Mouse (Mus musculus) left cerebral cortex, adult 2 months (tissue): ENCODE data around the gene Abcc5. TPM values are rescaled to one million over a fixed set of nuclear protein-coding genes. Genes with fewer than 3 reads are reported as not detected.

Source experiments
- DNase-seq, 2 experiments: peaks; one replicate each; pipeline ENCODE4 v3.0.0; 2021 to 2022; ENCODE audit warnings: low spot score in 2 of 2, mixed read lengths in 1 of 2; ENCODE audit errors: extremely low spot score in 1 of 2
- H3K27ac ChIP-seq: fragments of 200-600 bp; 2 replicates; pipeline ENCODE4 v1.8.1; 2022
- H3K4me3 ChIP-seq: fragments of 200-600 bp; 2 replicates; pipeline ENCODE4 v1.8.1; 2022
- CTCF ChIP-seq: fragments of 200-600 bp; IDR thresholded peaks from 2 replicates; pipeline ENCODE4 v1.8.1; 2022; ENCODE audit warnings: antibody characterized with exemption, mild to moderate bottlenecking, moderate library complexity
- intact Hi-C: fragments of 180-260 bp; cut with DNase I; formaldehyde crosslinking; loops from one replicate; pipeline ENCODE4 v1.15.1; 2025
- total RNA-seq, 2 experiments: library from RNA; stranded (reverse); gene quantifications; 2 replicates each; pipeline ENCODE4 v1.2.3; 2021

Gene Abcc5
- total RNA-seq, 2 experiments from 2014 or later: 251 to 270 TPM

GRCm38 (mm10) chr16:20418054-20418453 is 8.1 kb downstream of the Abcc5 start:
- no peak overlapping the region for H3K27ac ChIP-seq
- DNase-seq: no peak
- no peak for TF ChIP-seq CTCF
- H3K4me3 ChIP-seq: no peak overlapping the region
- intact Hi-C loops: no loop called here

GRCm38 (mm10) chr16:20416262-20416661 is 9.9 kb downstream of the Abcc5 start:
- DNase-seq: no peak
- no peak for TF ChIP-seq CTCF
- intact Hi-C loops: no loop called here
- Histone ChIP-seq H3K4me3 (no peak overlapping the region), H3K27ac (no peak overlapping the region)

DNA sequence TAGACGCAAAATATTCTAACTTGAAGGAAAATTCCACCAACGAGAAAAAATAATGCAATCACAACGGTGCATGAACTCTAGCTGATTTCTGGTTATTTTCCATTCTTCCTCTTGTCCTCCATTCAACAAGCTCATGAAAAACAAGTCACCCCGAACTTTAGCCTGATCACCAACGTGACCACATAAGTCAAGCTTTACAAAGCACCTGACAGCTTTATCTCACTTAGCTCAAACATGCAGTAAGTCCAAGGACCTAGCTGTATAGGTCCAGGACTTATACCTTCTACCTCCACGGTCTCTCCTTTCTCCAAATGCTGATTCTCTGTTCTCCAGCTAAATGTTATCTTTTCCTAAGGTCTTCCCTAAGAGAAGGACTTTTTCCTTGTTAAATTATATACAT is 10.4 kb downstream of the Abcc5 start:
- H3K4me3 ChIP-seq: no peak overlapping the region
- H3K27ac ChIP-seq: no peak overlapping the region
- no peak for DNase-seq
- no peak for TF ChIP-seq CTCF
- intact Hi-C loops: no loop called here

DNA sequence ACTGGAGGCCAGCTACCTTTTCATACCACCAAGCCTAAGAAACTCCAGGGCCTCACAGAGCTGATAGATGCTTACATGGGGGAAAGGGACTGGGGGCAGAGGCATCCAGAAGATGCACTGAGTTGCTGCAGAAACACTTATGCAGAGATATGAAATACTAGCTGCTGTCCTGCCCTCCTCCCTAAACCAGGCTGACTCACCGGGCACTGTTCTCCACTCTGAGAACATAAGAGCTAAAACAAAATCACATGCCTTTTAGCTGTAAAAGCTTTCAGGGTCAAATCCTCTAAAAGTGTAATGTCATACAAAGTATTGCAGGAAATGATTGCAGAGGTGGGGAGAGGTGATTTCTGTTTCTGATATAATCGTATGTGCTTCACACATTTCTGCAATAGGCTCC is 11.0 kb downstream of the Abcc5 start:
- intact Hi-C loops: no loop called here
- Histone ChIP-seq H3K4me3 (no peak overlapping the region), H3K27ac (no peak overlapping the region)
- no peak for TF ChIP-seq CTCF
- peak in 1 of 2 experiments; percentile 9 for DNase-seq

GRCm38 (mm10) chr16:20413870-20414331 is 12.3 kb downstream of the Abcc5 start:
- no peak for TF ChIP-seq CTCF
- DNase-seq: no peak
- H3K27ac ChIP-seq: no peak overlapping the region
- H3K4me3 ChIP-seq: no peak overlapping the region
- intact Hi-C loops: no loop called here

DNA sequence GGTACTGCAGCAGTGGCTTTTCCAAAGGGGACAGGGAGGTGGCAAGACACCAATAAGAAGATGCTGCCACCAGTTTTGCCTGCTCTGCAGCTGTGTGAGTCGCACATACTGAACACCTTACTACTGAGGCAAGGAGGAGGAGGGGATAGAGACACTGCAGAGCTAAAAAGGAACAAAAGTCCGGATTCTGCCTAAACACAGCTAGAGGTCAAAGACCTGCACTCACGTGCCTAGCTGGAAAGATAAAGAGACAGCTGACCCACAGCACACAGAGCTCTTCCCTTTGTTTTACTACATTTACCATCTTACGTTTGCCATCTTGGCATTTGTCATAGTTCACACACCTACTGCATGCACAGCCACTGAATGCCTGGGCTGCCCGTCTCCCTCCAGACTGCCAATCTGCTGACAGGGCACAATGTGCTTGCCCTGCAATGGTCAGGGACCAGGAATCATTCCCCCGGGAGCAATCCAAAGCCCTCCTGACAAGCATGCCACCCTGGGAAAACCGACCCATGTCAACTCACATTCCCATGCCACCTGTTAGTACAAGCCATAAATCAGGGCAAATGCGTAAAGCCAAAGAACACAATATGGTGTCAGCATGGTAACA is 14.1 kb downstream of the Abcc5 start:
- Histone ChIP-seq H3K27ac (no peak overlapping the region), H3K4me3 (no peak overlapping the region)
- peak in 1 of 2 experiments; percentile 10 for DNase-seq
- TF ChIP-seq CTCF: no peak
- intact Hi-C loops: no loop called here

DNA sequence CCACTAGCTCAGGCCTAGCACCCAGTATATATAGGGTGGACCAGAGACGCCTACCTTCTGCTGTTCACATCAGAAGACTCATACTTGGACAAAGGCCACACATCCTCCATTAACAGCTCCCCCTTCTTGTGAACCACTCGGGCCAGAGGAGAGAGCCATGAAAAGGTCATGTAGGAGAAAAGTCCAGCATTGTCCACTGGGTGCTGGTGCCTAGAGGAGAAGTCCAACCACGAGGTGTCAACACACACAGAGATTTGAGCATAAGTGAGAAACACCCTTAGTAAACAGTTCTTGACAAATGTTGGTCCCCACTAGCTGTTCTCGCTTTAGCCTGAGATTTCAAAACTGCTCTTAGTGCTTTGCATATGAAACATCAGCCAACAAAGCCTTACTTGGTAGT is 20.9 kb downstream of the Abcc5 start:
- no peak overlapping the region for H3K4me3 ChIP-seq
- H3K27ac ChIP-seq: no peak overlapping the region
- TF ChIP-seq CTCF: no peak
- DNase-seq: no peak
- intact Hi-C loops: no loop called here

GRCm38 (mm10) chr16:20403327-20403726 is 22.9 kb downstream of the Abcc5 start:
- H3K4me3 ChIP-seq: no peak overlapping the region
- no peak overlapping the region for H3K27ac ChIP-seq
- no peak for TF ChIP-seq CTCF
- no peak for DNase-seq
- intact Hi-C loops: no loop called here

- no peak; the same call in none of the 2 replicates for TF ChIP-seq CTCF
- no peak for DNase-seq
- no peak overlapping the region for H3K27ac ChIP-seq
- intact Hi-C loops: no loop called here
- no peak overlapping the region for H3K4me3 ChIP-seq
These were observed 24.6 kb downstream of the Abcc5 start for GRCm38 (mm10) chr16:20401592-20401991.

- H3K27ac ChIP-seq: no peak overlapping the region
- TF ChIP-seq CTCF: no peak
- H3K4me3 ChIP-seq: no peak overlapping the region
- no peak for DNase-seq
- intact Hi-C loops: no loop called here
These were observed 25.2 kb downstream of the Abcc5 start for GRCm38 (mm10) chr16:20400707-20401591.

DNA sequence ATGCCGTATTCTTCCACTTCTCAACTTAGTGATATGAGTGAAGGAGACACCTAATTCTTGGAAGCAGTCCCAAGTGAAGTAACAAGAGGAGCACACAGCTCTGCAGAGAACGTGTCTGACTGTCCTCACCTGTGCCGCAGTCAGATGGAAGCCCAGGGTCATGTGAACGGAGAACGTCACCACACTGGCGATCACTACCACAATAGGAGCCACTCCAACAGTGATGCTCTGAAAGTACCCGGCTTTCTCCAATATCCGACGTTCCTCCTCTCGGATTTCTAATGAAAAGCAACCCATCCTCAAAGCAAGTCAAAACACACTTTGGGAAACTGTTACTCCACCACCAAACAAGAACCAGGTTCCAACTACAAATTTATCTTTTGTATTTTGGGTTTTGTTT is 29.3 kb downstream of the Abcc5 start:
- no peak for DNase-seq
- intact Hi-C loops: no loop called here
- Histone ChIP-seq H3K27ac (no peak overlapping the region), H3K4me3 (no peak overlapping the region)
- TF ChIP-seq CTCF: no peak

- intact Hi-C loops: no loop called here
- no peak for DNase-seq
These were observed 30.8 kb downstream of the Abcc5 start for GRCm38 (mm10) chr16:20395216-20395907.

More at GRCm38 (mm10) chr16:20395216-20395907, 30.8 kb downstream of the Abcc5 start:
- Histone ChIP-seq H3K27ac (no peak overlapping the region), H3K4me3 (no peak overlapping the region)
- no peak for TF ChIP-seq CTCF
